Mouse (Mus musculus) embryo, embryonic 11 days (tissue): ENCODE measurements at regions not wholly inside any gene's neighbourhood (a gene's known extent, or its start where the extent isn't known, plus 50 kb on each side); places are given as distances from the start of the nearest gene placed in this dataset.

Experiments
- DNase-seq: peaks from one replicate; pipeline ENCODE4 v3.0.0-alpha.2; 2015

DNA sequence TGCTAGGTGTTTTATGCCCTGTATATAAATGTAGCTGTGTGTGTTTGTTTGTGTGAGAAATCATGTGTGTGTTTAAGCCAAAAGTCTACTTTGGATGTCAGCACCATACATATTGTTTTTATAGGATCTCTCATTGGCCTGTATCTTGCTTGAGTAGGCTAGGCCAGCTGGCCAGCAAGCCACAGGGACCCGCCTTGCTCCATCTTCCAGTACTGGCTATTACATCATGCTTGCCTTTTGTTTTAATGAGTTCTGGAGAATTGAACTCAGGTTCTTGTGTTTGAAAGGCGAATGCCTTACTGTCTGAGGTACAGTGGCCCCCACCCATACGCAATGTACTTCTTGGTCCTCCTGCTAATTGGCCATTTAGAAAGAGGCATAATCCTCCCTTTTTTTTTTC, 559.9 kb downstream of the Ebf1 start:
- DNase-seq, result no peak

DNA sequence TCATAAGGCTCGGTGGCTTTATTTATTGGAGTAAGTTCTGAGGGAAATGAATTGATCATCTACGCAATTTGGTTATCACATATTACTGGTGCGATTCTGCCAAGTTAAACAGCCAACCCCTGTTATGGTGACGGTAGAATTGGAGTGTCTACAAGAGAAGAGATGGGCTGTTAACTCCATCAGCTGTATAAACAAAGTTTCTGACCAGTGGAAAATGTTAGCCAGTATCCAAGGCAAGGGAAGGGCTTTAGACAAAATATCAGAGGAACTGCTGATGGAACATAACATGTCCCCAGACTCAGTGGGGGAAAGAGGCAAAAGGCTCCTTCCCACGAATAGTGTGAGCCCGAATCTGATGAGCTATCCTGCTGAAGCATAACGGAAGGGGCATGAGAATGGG, 560.9 kb downstream of the Ebf1 start:
- no peak for DNase-seq

- DNase-seq, result no peak
These were observed 561.9 kb downstream of the Ebf1 start for GRCm38 (mm10) chr11:45179019-45179418.

GRCm38 (mm10) chr11:45190601-45191370, 573.7 kb downstream of the Ebf1 start:
- DNase-seq, result no peak

- no peak for DNase-seq
These were observed 574.5 kb downstream of the Ebf1 start for GRCm38 (mm10) chr11:45191392-45192189.

DNA sequence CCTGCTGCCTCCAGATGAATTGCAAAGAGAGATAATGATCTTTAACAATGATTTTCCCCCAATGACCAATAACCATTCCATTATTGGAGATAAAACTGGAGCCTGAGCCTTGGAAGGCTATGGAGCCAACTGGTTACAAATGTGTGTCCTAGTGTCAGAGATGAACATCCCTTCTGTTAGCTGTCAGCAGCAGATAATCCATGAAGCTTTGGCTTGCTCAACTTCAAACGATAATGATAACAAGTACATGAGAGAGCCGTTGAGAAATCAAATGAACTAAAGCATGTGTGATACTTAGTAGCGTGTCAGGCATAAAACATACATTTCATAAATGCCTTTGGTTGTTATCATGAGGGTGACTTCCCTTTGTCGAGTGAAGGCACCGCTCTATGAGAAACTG, 576.2 kb downstream of the Ebf1 start:
- no peak for DNase-seq

DNA sequence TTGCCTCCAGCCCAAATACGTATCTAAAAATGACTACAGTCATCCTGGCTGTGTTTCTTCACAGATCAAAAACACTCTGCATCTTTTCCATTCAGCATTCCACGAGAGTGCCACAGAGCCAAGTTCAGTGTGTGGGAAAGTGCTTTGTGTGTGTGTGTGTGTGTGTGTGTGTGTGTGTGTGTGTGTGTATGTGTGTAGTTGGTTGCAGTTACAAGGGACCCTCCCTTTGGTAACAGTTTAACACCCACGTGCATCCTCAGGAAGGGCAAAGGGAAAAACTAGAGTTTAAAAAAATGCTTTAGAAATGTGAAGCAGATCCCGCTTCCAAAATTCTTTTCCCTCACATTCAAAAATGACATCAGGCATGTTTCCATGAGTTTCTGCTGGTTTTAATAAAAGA, 582.4 kb downstream of the Ebf1 start:
- no peak for DNase-seq

- no peak for DNase-seq
These were observed 583.7 kb downstream of the Ebf1 start for GRCm38 (mm10) chr11:45200714-45201405.

DNA sequence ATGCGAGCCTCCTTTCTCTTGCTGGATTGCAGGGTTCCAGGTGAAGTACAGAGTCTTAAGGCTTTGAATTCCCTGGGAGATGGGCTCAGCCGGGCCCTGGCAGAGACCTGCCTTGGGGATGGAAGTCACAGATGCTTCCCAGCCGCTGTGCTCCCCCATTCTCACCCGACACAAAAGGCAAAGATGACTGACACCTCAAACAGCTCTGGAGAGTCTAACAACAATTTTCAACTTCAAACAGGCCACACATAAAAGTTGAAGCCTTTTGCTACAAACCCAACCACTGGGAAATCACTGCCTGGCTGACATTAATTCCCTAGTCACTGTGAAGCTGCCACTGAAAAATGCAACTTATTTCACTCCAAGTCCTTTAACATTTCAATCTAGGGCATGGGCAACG, 586.3 kb downstream of the Ebf1 start:
- no peak for DNase-seq

DNA sequence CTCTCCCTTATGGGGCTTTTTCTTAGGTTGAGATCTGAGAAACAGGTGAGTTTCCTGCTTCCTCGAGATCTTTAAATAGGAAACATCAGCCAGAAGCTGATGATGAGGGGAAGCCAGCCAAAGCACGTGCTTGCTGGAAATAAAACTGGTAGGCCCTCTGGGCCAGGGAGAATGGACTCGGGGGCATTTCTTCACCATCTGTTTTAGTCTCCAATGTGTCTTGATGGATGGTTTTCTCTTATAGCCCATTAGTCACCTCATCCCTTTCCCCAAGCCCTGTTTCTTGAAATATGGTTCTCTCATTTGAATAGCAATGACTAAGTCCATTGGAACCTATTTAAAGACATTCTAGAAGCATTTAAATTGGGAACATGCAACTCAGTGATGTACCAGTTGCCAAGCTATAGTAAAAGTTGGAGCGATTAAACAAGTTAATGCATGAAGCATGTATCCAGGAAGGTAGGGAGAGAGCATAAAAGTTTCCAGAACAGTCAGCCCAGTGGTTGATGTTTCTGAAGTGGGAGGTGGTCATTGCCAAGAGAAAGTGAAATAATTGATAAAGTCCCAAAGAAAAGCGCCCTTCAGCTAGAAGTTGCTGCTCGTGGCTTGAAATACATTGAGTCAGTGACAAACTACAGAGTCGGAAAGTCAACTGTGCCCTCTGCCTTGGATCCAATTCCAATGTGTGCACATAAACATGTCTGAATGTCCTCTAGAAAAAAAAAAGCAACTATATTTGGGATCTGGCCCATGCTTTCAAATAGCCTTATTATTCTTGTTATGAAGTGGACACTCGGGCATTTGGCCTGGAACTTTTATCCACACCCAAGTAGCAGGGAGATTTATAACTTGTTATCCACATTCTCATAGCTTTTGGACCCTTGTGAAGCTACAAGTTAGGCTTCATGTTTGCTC, 589.8 kb downstream of the Ebf1 start:
- no peak for DNase-seq

DNA sequence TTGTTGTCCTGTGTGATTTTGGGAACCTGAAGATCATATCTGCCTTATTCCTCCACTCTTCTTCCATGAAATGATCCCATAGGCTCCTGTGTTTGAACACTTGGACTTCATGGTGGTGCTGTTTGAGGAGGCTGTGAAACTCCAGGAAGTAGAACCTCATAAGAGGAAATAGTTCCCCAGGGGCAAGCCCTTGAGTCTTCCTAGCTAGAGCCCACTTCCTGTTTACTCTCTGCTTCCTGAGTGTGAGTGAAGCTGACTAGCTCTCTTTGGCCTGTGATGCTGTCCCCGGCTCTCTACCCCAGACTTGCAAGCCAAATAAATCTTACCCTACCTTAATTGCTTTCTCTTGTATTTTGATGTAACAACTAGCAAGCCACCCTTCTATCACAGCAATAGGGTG, 597.0 kb downstream of the Ebf1 start:
- DNase-seq, result no peak

- DNase-seq, result no peak
These were observed 599.9 kb downstream of the Ebf1 start for GRCm38 (mm10) chr11:45216942-45217474.

DNA sequence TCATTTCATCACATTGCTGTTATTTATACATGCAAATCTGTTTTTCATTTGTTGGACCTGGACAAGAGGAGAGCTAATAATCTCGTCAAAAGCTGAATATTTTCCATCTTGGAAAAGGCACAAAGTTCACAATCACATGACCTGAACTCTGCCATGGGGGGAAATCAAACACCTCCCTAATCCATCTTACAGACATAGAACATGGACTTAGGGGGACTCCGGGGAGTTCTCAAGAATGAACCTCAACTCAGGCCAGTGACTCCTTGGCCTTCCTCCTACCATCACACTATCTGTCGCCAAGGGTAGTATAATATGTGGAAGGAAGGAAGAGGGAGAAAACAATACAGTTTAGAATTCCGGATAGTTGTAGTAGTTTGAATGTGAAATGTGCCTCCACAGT, 602.1 kb downstream of the Ebf1 start:
- no peak for DNase-seq

GRCm38 (mm10) chr11:45222021-45222420, 604.9 kb downstream of the Ebf1 start:
- DNase-seq, result no peak

GRCm38 (mm10) chr11:45235476-45236412, 616.1 kb upstream of the Clint1 start:
- DNase-seq, result no peak

- DNase-seq, result no peak
These were observed 614.8 kb upstream of the Clint1 start for GRCm38 (mm10) chr11:45237056-45237455.

GRCm38 (mm10) chr11:45239044-45239443, 612.8 kb upstream of the Clint1 start:
- DNase-seq, result no peak

GRCm38 (mm10) chr11:45240419-45240818, 611.4 kb upstream of the Clint1 start:
- peak; percentile 37 for DNase-seq

DNA sequence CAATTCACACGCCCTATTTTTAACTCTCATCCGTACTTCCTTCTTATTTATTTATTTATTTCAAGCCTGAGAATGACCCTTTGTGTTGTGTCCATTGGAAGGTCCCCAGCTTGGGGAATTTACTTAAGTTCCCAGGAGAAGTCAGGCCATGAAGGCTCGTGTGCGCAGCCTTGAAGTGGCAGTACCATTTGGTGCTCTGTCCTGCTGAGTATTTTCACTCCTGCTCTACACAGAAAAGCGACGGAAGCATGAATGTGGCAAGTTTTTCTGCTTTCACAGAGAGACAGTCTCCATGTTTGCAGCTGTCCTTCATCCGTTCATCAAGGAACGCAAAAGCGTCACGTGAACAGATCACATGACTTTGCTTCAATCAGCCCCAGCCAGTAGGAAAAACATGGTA, 610.2 kb upstream of the Clint1 start:
- DNase-seq, result no peak

GRCm38 (mm10) chr11:45244796-45245195, 607.1 kb upstream of the Clint1 start:
- DNase-seq, result no peak

DNA sequence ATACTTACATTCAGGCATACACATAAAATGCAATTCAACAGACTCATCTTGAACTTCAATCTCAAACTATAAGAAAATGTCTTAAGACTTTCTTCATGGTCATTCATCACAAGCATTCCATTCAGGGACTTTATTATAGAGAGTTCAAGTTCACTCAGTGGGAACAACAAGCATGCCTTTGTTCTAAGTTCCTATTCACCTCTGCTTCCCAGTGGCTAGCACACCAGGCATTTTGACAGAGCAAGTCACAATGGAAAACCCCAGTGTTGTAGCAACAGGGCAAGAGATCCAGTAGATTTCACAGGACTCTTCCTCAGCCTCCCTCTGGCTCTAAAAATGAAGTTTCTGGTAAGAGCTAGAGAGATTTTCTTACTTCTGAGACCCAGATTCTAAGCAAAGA, 595.8 kb upstream of the Clint1 start:
- no peak for DNase-seq
